Mouse (Mus musculus): Measurements from ENCODE around the gene Chmp4b. TPM values are rescaled to one million over a fixed set of nuclear protein-coding genes. Genes with fewer than 3 reads are reported as not detected.

Gene Chmp4b
- polyA plus RNA-seq, 1 experiment: 150 TPM

- Histone ChIP-seq H3K4me3 (ENCODE audit: insufficient read depth, low read length) (no peak overlapping the region), H3K27ac (ENCODE audit: insufficient read depth, low read length) (peak overlapping the region; percentile 17), H3K4me1 (ENCODE audit: control insufficient read depth, insufficient read depth, low read length) (no peaks in the 10 kb centered on the region; the same call in 1 of the 2 replicates)
- TF ChIP-seq POLR2A (IDR thresholded peaks at IDR 0.05; ENCODE audit: low read depth, low read length) (no peak), CTCF (IDR thresholded peaks at IDR 0.05; ENCODE audit: borderline replicate concordance, insufficient read depth, low read length) (no peak)
Measured at GRCm38 (mm10) chr2:154676653-154677609, 25.4 kb downstream of the Chmp4b start.

DNA sequence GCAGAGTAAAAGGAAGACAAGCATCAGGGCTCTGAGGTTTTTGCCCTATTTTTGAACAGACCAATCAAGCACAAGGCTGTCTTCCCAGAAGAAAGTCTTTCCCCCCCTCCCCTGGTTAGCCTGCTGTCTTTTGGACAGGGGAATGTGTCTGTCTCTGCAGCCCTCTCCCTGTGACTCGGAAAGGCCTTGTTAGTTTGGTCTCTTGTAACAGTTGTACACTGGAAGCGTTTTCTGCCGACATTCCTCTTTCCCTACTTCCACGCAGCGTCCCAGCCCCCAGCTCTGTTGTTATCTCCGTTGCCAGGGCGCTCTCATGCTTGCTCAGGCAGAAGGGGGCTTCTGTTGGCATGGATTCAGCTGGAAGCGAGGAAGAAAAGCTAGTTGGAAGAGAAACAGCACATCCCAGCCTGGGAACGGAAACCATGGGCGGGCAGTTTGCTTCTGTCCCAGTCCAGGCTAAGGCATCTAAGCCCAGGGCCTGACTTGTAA, 26.2 kb downstream of the Chmp4b start:
- no peaks in the 10 kb centered on the region; the same call in 1 of the 2 replicates for H3K4me1 ChIP-seq (ENCODE audit: control insufficient read depth, insufficient read depth, low read length)
- peak overlapping the region; percentile 17 for H3K27ac ChIP-seq (ENCODE audit: insufficient read depth, low read length)
- no peak for TF ChIP-seq CTCF (IDR thresholded peaks at IDR 0.05; ENCODE audit: borderline replicate concordance, insufficient read depth, low read length)
- no peak for TF ChIP-seq POLR2A (IDR thresholded peaks at IDR 0.05; ENCODE audit: low read depth, low read length)
- H3K4me3 ChIP-seq (ENCODE audit: insufficient read depth, low read length): no peak overlapping the region

DNA sequence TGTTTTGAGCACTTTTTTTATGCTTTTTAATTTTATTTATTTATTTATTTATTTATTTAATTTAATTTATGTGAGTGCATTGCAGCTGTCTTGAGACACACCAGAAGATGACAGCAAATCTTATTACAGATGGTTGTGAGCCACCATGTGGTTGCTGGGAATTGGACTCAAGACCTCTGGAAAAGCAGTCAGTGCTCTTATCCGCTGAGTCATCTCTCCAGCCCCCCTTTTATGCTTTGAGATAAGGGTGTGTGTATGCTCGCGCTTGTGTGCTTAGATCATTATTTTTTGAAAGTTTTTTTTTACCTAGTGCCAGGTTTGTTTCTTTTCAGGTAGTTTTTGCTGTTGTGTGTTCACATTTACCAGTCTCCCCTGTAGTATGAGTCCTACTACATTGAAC, 27.5 kb downstream of the Chmp4b start:
- no peak for TF ChIP-seq CTCF (IDR thresholded peaks at IDR 0.05; ENCODE audit: borderline replicate concordance, insufficient read depth, low read length)
- no peak for TF ChIP-seq POLR2A (IDR thresholded peaks at IDR 0.05; ENCODE audit: low read depth, low read length)
- H3K4me1 ChIP-seq (ENCODE audit: control insufficient read depth, insufficient read depth, low read length): no peaks in the 10 kb centered on the region; the same call in 1 of the 2 replicates
- H3K27ac ChIP-seq (ENCODE audit: insufficient read depth, low read length): no peak overlapping the region
- no peak overlapping the region for H3K4me3 ChIP-seq (ENCODE audit: insufficient read depth, low read length)

DNA sequence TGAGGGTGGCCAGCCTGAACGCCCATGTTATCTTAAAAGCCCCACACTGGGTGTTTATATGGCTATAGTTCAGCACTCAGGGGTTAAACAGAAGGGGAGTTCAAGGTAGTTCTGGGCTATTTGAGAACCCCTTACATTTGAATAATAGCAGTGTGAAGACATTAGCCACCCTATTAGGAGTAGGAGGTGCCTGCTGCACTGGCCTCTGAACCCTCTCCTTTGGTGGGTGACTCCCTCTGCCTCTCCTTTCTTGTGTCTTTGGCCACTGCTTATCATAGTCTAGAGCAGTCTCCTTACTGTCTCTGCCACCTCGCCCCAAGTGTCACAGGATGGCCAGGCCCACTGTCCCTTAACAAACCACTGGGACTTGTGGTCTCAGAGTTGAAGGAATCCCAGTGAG, 28.8 kb downstream of the Chmp4b start:
- Histone ChIP-seq H3K27ac (ENCODE audit: insufficient read depth, low read length) (no peak overlapping the region), H3K4me1 (ENCODE audit: control insufficient read depth, insufficient read depth, low read length) (no peaks in the 10 kb centered on the region; the same call in 1 of the 2 replicates), H3K4me3 (ENCODE audit: insufficient read depth, low read length) (no peak overlapping the region)
- TF ChIP-seq CTCF (IDR thresholded peaks at IDR 0.05; ENCODE audit: borderline replicate concordance, insufficient read depth, low read length) (no peak), POLR2A (IDR thresholded peaks at IDR 0.05; ENCODE audit: low read depth, low read length) (no peak)

DNA sequence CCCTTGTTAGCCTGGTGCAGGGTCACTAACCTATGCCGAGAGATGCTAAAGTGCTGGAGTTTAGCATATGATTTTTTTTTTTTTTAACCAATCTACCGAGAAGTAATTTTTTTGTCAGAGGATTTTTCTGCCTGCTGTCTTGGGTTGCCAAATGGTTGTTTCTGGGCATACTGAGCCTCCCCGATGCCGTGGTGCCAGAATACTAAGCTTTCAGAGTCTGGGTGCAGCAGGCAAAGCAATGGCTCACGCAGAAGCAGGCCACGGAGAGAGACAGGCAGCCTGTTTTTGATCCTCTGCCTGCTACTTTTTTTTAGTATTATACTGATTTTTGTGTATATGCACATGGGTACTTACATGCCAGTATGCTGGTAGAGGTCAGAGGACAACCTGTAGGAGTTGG, 29.4 kb downstream of the Chmp4b start:
- Histone ChIP-seq H3K4me3 (ENCODE audit: insufficient read depth, low read length) (no peak overlapping the region), H3K27ac (ENCODE audit: insufficient read depth, low read length) (no peak overlapping the region), H3K4me1 (ENCODE audit: control insufficient read depth, insufficient read depth, low read length) (no peaks in the 10 kb centered on the region; the same call in 1 of the 2 replicates)
- TF ChIP-seq CTCF (IDR thresholded peaks at IDR 0.05; ENCODE audit: borderline replicate concordance, insufficient read depth, low read length) (no peak), POLR2A (IDR thresholded peaks at IDR 0.05; ENCODE audit: low read depth, low read length) (no peak)

DNA sequence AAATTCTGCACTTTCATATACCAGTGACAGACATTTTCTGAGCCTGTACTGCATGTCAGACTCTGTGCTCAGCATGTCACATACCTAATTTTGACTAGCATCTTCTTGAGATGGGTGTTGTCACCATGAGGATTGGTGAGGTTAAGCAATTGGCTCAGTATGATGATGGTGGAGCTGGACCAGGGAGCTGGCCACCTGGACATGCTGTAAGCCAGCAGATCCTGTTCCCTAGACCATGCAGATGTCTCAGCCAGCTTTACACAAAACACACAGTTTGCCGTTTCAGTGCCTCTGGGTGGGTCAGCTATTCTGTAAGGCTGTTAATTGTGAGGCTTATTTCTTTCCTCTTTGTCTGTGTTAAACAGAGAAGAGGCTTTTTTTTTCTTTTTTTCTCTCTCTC, 31.2 kb downstream of the Chmp4b start:
- no peaks in the 10 kb centered on the region for H3K4me1 ChIP-seq (ENCODE audit: control insufficient read depth, insufficient read depth, low read length)
- TF ChIP-seq CTCF (IDR thresholded peaks at IDR 0.05; ENCODE audit: borderline replicate concordance, insufficient read depth, low read length): no peak
- no peak for TF ChIP-seq POLR2A (IDR thresholded peaks at IDR 0.05; ENCODE audit: low read depth, low read length)
- no peak overlapping the region for H3K4me3 ChIP-seq (ENCODE audit: insufficient read depth, low read length)
- H3K27ac ChIP-seq (ENCODE audit: insufficient read depth, low read length): no peak overlapping the region

GRCm38 (mm10) chr2:154684901-154685470, 33.5 kb downstream of the Chmp4b start:
- no peak overlapping the region for H3K4me3 ChIP-seq (ENCODE audit: insufficient read depth, low read length)
- TF ChIP-seq CTCF (IDR thresholded peaks at IDR 0.05; ENCODE audit: borderline replicate concordance, insufficient read depth, low read length) (no peak), POLR2A (IDR thresholded peaks at IDR 0.05; ENCODE audit: low read depth, low read length) (no peak)
- H3K27ac ChIP-seq (ENCODE audit: insufficient read depth, low read length): no peak overlapping the region
- no peaks in the 10 kb centered on the region for H3K4me1 ChIP-seq (ENCODE audit: control insufficient read depth, insufficient read depth, low read length)

GRCm38 (mm10) chr2:154685772-154686171, 34.3 kb downstream of the Chmp4b start:
- TF ChIP-seq POLR2A (IDR thresholded peaks at IDR 0.05; ENCODE audit: low read depth, low read length): no peak
- H3K4me1 ChIP-seq (ENCODE audit: control insufficient read depth, insufficient read depth, low read length): no peaks in the 10 kb centered on the region
- H3K27ac ChIP-seq (ENCODE audit: insufficient read depth, low read length): no peak overlapping the region
- H3K4me3 ChIP-seq (ENCODE audit: insufficient read depth, low read length): no peak overlapping the region

DNA sequence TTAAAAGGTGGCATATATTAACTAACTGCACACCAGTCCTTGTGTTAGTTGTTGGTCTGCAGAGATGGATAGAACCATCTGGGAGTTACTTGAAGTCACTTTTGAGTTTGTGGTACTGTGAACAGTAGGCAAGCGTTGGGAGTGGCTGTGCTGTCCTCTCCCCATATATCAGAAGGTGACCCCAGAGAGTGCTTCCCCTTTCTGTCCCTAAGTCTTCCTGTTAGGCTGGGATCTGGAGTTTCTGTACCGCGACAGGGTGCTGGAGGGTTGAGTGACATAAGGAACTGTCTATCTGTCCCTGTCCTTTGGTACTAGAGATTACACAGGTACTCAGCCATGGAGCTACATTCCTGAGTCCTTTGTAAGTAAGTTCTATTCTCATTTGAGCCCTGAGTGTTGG, 35.3 kb downstream of the Chmp4b start:
- Histone ChIP-seq H3K4me3 (ENCODE audit: insufficient read depth, low read length) (no peak overlapping the region), H3K4me1 (ENCODE audit: control insufficient read depth, insufficient read depth, low read length) (no peaks in the 10 kb centered on the region), H3K27ac (ENCODE audit: insufficient read depth, low read length) (no peak overlapping the region)
- TF ChIP-seq POLR2A (IDR thresholded peaks at IDR 0.05; ENCODE audit: low read depth, low read length) (no peak), CTCF (IDR thresholded peaks at IDR 0.05; ENCODE audit: borderline replicate concordance, insufficient read depth, low read length) (no peak)

GRCm38 (mm10) chr2:154689391-154689790, 37.9 kb downstream of the Chmp4b start:
- no peak for TF ChIP-seq POLR2A (IDR thresholded peaks at IDR 0.05; ENCODE audit: low read depth, low read length)
- TF ChIP-seq CTCF (IDR thresholded peaks at IDR 0.05; ENCODE audit: borderline replicate concordance, insufficient read depth, low read length): no peak
- H3K4me3 ChIP-seq (ENCODE audit: insufficient read depth, low read length): no peak overlapping the region
- H3K27ac ChIP-seq (ENCODE audit: insufficient read depth, low read length): no peak overlapping the region
- no peaks in the 10 kb centered on the region for H3K4me1 ChIP-seq (ENCODE audit: control insufficient read depth, insufficient read depth, low read length)
